Mouse (Mus musculus): ENCODE results near the gene Kbtbd7. TPM values are rescaled to one million over a fixed set of nuclear protein-coding genes. Genes with fewer than 3 reads are reported as not detected.

The Kbtbd7 gene
- total RNA-seq (2015) (15.7 and 16.9 TPM in 2 replicates), total RNA-seq (2017) (14.3 and 14.9 TPM in 2 replicates)

- peak; percentile 98 for ATAC-seq (replicated peaks; ENCODE audit: poor library complexity)
These were observed at the start of gene Kbtbd7 for GRCm38 (mm10) chr14:79425979-79426729. TSS of gene Kbtbd7 (plus strand) at chr14:79426511.

GRCm38 (mm10) chr14:79377041-79377440 is 49.3 kb upstream of the Kbtbd7 start:
- ATAC-seq (replicated peaks; ENCODE audit: poor library complexity): no peak

- peak; percentile 72; the same call in 1 of the 2 replicates for ATAC-seq (replicated peaks; ENCODE audit: poor library complexity)
These were observed 43.2 kb upstream of the Kbtbd7 start for GRCm38 (mm10) chr14:79383120-79383519.

GRCm38 (mm10) chr14:79388304-79388703 is 38.0 kb upstream of the Kbtbd7 start:
- ATAC-seq (replicated peaks; ENCODE audit: poor library complexity): no peak

- 0 out of 2 replicates have a peak, but pooled peaks have one; percentile 3 for ATAC-seq (replicated peaks; ENCODE audit: poor library complexity)
These were observed 36.7 kb upstream of the Kbtbd7 start for GRCm38 (mm10) chr14:79389438-79390264.

- ATAC-seq (replicated peaks; ENCODE audit: poor library complexity): peak; percentile 81
These were observed 35.9 kb upstream of the Kbtbd7 start, which contains the start of gene Naa16 for GRCm38 (mm10) chr14:79390265-79390926. TSS of gene Naa16 (minus strand) at chr14:79390778.

GRCm38 (mm10) chr14:79393289-79393688 is 33.0 kb upstream of the Kbtbd7 start:
- ATAC-seq (replicated peaks; ENCODE audit: poor library complexity): no peak

- peak; percentile 55 for ATAC-seq (replicated peaks; ENCODE audit: poor library complexity)
These were observed 31.7 kb upstream of the Kbtbd7 start for GRCm38 (mm10) chr14:79394564-79394963.

GRCm38 (mm10) chr14:79397321-79398122 is 28.8 kb upstream of the Kbtbd7 start, which contains the start of gene Mtrf1:
TSS of gene Mtrf1 (plus strand) at chr14:79397772.
- ATAC-seq (replicated peaks; ENCODE audit: poor library complexity): peak; percentile 88

GRCm38 (mm10) chr14:79407641-79408040 is 18.7 kb upstream of the Kbtbd7 start:
- ATAC-seq (replicated peaks; ENCODE audit: poor library complexity): 0 out of 2 replicates have a peak, but pooled peaks have one; percentile 20

- no peak for ATAC-seq (replicated peaks; ENCODE audit: poor library complexity)
These were observed 17.0 kb upstream of the Kbtbd7 start for GRCm38 (mm10) chr14:79409278-79409830.

GRCm38 (mm10) chr14:79410662-79411061 is 15.6 kb upstream of the Kbtbd7 start:
- ATAC-seq (replicated peaks; ENCODE audit: poor library complexity): no peak

GRCm38 (mm10) chr14:79413121-79413520 is 13.2 kb upstream of the Kbtbd7 start:
- ATAC-seq (replicated peaks; ENCODE audit: poor library complexity): no peak

GRCm38 (mm10) chr14:79420083-79420685 is 6.1 kb upstream of the Kbtbd7 start:
- ATAC-seq (replicated peaks; ENCODE audit: poor library complexity): no peak

GRCm38 (mm10) chr14:79426730-79427365 is 537 bp downstream of the Kbtbd7 start:
- peak; percentile 5; the same call in 1 of the 2 replicates for ATAC-seq (replicated peaks; ENCODE audit: poor library complexity)

- ATAC-seq (replicated peaks; ENCODE audit: poor library complexity): no peak
These were observed 7.8 kb downstream of the Kbtbd7 start for GRCm38 (mm10) chr14:79434068-79434467.

GRCm38 (mm10) chr14:79440655-79441054 is 14.3 kb downstream of the Kbtbd7 start:
- peak; percentile 24; the same call in 1 of the 2 replicates for ATAC-seq (replicated peaks; ENCODE audit: poor library complexity)

GRCm38 (mm10) chr14:79441441-79441840 is 15.1 kb downstream of the Kbtbd7 start:
- peak; percentile 85 for ATAC-seq (replicated peaks; ENCODE audit: poor library complexity)

GRCm38 (mm10) chr14:79444601-79445000 is 18.3 kb downstream of the Kbtbd7 start:
- ATAC-seq (replicated peaks; ENCODE audit: poor library complexity): no peak
